Mouse (Mus musculus) spleen, adult 2 months (tissue): ENCODE data around the gene Gm49361.

ENCODE experiments used
- CTCF ChIP-seq: fragments of 200-500 bp; IDR thresholded peaks from 2 replicates; pipeline ENCODE4 v1.5.1; 2011; ENCODE audit warnings: mild to moderate bottlenecking, inconsistent platforms; ENCODE audit not compliant: insufficient read depth, insufficient read length, insufficient replicate concordance; ENCODE audit errors: extremely low read depth
- POLR2A ChIP-seq: fragments of 200-500 bp; IDR thresholded peaks from 2 replicates; pipeline ENCODE4 v1.6.1; 2011; ENCODE audit warnings: low read depth, low read length, inconsistent platforms

DNA sequence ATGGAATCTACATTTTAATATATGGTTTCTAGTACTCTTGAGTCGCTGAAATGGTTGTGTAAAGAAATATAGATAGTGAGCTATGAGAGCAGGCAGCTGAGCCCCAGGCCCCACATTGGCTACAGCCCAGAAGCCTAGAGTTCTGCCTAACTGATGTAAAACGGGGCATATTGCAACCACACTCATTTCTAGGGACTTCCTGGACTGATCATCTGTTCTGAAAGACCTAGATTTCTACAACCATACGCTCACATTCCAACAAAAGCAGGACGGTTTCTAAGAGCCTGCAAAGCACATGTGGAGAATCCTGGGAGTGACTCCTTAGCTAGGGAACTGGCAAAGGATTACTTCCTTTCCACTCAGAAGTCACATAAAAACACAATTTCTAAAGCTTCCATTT lies 9.8 kb downstream of the Gm49361 start:
- TF ChIP-seq CTCF (no peak), POLR2A (no peak)
